Mouse (Mus musculus) left cerebral cortex, adult 8-10 months (tissue): ENCODE measurements around the gene Tatdn2. TPM values are rescaled to one million over a fixed set of nuclear protein-coding genes. Genes with fewer than 3 reads are reported as not detected.
A peak's percentile ranks its signal among the peaks of the same experiment; 100 is the strongest.

ENCODE experiments used
- DNase-seq, 2 experiments: peaks; one replicate each; pipeline ENCODE4 v3.0.0; 2022; ENCODE audit warnings: low spot score in 2 of 2
- total RNA-seq, 4 experiments: library from RNA; stranded (reverse); gene quantifications; 2 replicates each; pipeline ENCODE4 v1.2.4; 2022

Tatdn2 gene
- 10 to 100 TPM; 70.4 to 85.5 (median 78.8) TPM for total RNA-seq

DNA sequence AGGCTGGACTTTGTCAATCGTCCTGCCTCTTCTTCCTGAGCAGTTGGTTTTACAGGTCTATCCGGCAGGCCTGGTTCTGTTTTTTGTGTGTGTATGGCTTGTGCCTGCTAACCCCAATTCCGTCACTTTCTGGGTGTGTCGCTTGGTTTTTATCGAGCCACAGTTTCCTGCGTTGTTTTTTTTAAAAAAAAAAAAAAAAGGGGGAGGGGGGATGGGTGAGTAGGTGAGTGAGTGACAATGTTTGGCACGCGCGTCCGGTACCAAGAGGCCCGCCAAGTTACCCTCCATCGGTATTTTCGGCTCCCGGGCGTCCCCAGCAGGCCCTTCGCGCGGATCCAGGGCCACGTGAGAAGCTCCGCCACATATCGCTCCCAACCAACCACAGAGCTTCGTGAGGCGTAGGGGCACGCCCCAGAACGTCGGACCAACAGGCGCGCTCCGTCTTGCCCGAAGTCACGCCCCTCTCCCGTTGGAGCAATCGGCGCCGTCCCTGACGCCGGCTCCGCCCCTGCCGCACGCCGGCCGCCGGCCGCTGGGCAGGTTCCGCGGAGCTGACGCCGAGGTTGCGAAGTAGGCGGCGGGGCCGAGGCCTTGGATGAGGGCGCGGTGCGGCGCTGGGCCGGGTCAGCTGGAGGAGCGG is at the start of gene Tatdn2:
Gene Tatdn2 (plus strand): TSS at position 469 of the 640 bp plus-strand sequence.
- peak; percentile 86 to 97 for DNase-seq

DNA sequence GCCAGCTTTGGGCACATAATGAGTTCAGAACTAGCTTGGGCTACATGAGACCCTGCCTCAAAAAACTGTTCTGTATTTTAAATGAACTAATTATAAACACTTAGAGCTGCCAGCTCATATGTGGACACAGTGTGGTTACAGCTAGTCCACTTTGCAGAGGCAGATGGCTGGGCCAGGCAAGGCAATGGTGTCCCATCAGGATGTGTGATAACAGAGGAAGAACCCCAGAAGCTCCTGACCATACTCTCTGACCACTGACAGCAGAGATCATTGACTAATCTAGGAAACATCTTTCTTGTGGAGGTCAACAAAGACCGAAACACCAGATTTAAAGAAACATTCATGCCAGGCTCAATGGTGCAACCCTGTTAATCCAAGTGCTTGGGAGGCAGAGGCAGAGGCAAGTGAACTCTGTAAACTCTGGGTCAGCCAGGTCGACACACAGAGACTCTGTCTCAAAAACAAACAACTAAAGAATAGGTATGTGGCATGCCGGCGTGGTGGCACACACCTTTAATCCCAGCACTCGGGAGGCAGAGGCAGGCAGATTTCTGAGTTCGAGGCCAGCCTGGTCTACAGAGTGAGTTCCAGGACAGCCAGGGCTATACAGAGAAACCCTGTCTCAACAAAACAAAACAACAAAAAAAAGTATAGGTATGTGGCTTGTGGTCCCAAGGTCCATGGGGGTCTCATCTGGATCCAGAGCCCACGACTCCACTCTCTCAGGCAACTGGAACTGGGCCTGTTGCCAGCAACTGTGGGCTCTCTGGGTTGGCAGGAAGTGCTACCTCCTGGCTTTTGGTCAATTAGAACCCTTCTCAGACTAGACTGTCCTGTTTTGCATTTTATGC is 47.3 kb upstream of the Tatdn2 start:
- no peak for DNase-seq

DNA sequence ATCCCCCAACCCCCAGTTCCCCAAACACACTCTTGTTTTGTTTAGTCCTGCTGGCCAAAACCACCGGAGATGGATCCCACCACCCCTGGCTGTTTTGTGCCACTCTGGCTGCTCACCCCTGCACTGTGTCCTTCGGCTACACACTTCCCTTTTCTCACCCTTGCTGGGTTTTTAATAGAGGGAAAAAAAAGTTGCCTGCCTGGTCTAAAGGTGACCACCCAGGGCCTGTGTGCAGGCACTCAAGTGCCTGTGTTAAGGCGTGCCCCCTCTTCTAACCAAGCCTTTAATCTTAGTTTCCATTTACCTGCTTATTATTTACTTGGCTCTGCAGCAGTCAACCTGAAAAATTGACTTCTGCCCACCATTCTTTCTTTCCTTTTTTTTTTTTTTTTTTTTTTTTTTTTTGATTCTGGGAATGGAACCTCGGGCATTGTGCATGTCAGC is 46.6 kb upstream of the Tatdn2 start:
- no peak for DNase-seq

DNA sequence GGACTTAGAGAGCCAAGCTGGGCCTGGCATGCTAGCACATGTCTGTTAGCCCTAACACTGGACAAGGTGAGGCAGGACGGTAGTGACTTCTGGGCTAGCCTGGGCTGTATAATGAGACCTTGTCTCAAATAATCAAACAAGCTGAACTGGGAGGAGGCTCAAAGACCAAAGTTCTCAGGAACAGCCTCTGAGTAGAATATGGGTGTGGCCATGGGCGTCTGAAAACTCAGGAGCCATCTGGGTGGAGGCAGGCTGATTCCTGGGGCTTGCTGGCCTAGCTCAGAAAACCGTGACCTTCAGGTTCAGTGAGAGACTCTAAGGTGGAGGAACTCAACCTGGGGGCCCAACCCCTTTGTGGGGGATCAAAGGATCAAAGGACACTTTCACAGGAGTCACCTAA is 45.2 kb upstream of the Tatdn2 start:
- no peak for DNase-seq

DNA sequence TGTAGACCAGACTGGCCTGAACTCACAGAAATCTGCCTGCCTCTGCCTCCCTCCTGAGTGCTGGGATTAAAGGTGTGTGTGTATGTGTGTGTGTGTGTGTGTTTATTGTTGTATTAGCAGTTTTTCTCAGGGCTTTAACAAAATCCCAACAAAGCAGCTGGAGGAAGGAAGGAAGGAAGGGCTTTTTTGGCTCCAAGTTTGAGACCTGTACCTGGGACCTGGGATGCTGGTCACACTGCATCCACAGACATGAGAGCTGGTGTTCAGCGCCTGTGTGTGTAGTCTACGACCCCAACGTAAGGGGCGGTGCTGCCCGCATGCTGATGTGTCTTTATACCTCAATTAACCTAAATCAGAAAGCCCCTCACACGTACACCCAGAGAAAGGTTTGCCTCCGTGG is 43.3 kb upstream of the Tatdn2 start:
- no peak for DNase-seq

DNA sequence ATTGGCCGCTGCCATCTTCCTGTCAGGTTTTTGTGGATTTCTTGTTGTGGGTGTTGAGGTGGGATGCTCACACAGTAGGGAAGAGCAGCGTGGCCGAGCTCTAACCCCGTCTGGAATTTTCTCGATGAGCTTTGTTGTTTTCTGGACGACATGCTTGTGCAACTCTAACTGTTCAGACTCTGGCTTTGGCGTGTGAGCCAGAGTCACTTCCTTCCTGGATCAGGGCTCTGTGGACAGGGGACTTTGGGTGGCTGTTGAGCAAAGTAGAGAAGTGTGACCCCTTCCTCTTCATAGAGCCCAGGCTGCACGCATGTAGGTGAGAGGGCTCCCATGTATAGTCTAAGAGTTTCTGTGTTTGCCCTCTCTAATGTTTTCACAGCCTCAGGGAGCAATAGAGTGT is 42.7 kb upstream of the Tatdn2 start:
- DNase-seq, result no peak

DNA sequence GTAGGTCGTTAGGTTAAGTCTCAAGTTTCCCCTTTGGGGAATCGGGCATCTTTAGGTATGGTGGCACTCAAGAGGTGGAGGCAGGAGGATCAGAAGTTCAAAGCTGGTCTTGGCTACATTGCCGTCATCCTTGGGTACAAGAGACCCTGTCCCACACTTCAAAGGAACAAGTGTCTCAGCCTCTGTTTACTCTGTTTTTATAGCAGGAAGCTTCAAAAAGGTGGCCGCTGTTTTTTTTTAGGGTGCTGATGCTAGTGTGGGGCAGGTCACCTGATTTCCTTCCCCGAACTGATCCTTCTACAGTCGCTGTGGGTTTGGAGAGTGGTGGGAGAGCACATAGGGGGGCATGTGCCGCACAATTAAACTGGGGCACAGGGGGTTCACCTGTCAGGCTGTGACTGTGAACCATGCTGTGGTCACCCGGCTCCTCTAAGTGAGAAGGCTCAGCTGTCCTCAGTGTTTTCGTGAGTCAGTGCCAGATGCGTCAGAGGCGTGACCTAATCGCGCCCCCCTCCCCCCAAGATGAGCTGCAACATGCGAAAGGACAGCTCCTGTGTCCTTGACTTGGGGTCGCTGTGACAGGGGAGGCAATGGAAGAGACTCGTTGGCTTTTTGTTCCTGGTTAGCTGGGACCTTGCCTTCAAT is 42.0 kb upstream of the Tatdn2 start:
- DNase-seq, result no peak

DNA sequence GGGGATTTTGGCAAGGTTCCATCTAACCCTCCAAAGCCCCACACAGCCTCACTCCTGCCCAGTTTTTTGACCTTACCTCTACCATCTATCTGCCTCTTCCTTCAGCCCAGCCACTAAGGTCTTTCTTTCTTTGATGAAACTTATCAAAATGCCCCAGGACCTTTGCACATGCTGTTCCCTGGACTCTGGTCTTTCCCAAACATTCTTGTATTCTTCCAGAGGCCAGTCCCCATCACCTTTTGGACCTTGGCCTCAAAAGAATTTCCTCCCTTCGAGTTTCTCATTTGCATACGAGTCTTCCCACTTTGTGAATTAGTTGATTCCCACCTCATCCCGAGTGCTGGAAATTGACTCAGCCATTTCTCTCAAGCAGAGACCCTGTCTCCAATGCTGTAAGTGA is 41.4 kb upstream of the Tatdn2 start:
- no peak for DNase-seq

DNA sequence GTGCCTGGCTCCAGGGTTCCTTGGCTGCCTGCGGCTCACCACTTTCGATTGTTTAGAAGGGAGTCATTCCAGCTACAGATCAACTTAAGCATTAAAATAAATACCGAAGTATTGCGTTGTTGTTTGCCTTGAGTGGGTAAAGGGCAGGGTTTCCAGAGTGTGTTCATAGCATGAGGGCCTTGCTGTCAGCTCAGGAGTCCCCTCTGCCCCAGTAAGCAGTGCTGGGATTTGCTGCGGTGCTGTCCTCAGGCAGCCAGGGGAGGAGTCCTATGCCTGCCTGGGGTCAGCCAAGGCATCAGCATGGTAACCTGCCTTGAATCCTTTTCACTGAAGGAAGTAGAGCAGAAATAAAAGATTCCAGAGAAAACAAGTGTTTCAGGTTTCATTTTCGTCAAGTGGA is 40.0 kb upstream of the Tatdn2 start:
- no peak for DNase-seq

DNA sequence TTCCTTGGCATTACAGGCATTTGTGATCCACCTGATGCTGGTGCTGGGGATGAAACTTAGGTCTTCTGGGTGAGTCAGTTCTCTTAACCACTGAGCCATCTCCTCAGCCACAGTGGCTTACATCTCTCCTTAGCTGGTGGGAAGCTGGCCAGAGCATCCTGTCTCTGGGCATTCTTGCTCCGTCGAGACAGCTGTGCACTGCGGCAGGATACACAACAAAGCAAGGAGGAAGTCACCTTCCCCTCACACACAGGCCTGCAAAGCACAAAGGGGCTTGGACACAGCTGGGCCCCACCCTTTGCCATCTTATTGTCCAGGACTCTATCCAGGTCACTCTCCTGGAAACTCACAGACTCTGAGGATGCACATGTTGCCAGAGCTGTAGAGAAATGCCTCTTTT is 38.6 kb upstream of the Tatdn2 start:
- DNase-seq, result no peak

DNA sequence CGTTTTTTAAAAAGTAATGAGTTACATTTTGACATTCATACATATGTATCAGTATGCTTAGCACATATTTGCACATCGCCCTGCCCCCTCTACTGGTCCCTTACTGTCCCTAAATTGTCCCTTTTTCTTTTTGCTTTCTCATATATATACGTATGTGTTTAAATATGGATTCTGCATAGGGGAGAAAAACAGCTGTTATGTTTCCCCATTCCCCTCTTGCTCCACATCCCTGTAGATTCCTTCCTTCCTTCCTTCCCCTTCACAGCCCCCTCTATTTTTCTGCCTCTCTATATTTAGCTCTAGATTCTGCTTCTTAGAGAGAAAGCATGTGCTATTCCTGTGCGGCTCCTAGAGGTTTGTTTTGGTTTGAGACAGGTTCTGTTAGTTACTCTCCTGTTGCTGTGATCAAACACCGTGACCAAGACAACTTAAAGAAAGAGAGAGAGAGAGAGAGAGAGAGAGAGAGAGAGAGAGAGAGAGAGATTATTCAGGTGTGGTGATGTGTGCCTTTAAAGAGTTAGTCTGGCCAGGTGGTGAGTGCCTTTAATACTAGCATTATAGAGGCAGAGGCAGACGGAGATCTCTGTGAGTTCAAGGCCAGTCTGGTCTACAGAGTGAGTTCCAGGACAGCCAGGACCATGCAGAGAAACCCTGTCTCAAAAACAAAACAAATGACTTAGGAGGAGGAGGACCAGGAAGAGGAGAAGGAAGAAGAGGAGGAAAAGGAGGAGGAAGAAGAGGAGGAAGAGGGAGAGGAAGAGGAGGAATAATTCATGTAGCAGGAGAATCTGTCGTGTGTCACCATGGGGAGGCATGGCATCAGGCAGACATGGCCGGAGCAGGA is 37.0 kb upstream of the Tatdn2 start:
- DNase-seq, result no peak

DNA sequence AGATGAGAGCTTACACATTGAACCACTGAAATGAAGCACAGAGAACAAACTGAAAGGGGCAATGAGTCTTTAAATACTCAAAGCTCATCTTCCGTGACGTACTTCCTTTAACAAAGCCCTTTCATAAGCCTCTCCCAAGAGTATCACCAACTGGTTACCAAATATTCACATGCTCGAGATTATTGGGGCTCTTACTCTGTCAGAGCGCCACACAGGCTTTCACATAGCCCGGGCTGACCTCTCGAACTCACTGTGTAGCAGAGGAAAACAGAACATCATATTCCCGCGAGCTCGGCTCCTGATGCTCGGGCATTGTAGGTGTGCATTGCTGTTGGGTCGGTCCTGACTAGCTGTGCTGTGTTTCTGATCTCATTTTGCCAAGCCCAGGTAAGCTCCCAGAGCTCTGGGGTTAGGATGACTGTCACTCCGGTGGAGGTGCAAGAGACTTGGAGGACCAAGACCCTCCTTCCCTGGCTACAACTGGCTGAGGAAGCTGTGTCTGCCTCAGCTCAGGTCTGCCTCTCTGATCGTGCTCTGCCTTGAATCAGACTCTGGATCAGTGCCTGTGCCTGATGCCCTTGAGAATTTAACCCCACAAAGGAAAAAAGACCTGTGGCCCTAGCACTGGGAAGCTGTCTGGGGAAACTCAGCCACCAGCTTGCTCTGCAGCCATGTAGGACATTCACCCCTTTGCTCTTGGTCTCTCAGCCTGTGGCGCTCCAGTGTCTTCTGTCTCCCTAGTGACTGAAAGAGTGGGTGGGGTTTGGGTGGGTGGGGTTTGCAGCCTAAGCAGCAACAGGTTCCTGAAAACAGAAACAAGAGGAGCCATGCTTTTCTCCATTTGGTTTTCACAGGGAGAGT is 36.1 kb upstream of the Tatdn2 start:
- DNase-seq, result no peak

DNA sequence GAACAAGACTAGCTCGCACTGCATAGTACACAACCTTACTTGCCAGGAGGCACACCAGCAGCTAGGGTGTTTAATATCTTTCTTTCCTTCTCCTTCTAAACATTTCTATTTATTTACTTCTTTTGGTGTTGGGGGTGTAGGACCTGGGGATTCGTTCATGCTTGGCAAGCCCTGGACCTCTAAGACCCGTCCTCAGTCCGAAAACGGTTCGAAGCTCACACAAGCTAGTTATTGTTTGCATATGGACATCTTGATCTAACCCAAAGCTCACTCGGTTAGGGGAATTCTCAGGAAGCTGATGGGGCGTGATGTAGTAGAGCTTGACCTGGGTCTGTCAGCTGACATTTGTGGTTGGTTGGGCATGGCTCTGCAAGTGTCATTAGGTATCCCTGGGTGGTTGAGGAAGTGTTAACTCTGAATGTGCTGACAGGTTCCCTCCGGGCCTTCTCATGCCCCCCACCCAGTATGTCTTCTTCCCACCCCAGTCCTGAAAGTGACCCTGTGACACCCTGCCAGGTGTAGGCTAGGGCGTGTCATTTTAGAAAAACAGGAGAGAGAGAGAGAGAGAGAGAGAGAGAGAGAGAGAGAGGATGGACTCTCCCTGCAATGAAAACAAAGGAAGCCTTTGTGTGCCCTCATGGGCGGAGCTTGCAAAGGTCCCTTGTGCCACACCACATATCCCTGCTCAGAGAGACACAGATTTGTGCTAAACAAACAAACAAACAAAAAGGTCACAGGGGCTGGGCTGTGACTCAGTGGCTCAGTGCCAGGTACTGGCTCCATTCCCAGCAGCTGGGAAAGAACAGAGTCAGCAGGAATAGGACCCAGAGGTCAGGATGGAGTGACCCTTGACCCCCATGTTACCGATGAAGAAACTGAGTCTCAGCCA is 35.3 kb upstream of the Tatdn2 start:
- DNase-seq, result peak in 1 of 2 experiments; percentile 27

DNA sequence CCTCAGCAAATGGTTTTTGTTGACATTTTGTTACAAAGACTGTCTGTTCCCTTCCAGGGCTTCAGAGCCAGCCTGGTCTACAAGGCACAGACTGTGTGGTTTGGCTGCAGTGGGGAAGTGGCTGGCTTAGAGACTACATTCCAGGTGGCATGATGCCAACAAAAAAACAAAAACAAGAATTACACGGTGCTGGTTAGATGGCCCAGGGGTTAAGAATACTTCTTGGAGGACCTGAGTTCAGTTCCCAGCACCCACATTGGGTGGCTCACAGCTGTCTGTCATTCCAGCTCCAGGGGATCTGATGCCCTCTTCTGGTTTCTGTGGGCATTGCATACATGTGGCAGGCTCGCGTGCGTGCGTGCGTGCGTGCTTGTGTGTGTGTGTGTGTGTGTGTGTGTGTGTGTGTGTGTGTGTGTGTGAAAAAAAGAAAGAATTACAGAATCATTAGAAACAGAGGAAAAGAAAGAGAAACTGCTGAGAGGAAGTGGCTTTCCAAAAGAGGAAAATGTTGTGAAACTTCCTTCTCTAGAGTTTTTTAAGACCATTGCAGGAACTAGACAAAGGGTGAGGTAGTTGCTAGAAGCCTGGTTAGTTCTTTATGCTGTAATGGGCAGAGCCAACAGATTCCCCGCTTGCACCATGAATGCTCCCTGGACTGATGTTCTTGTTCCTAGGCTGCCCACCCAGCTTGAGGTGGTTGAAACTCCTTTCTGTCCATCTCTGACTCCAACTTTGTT is 33.7 kb upstream of the Tatdn2 start:
- DNase-seq, result no peak

DNA sequence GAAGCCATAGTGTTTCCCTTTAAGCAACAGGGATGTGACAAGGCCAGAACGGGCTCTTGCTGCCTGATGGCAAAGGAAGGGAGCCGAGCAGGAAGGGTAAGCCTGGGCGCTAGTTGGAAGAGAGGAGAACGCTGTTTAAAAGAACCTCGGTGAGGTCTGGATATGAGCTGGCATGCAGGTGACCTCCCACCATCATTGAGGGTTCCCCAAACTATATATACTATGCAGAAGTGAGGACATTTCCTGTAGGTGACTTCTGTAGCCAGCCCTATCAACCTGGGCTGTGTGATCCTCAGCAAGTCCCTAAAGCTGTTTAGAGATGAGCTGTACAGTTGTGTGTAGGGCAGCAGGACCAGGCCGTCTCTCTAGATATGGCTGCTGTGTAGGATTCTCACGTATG is 32.5 kb upstream of the Tatdn2 start:
- no peak for DNase-seq

DNA sequence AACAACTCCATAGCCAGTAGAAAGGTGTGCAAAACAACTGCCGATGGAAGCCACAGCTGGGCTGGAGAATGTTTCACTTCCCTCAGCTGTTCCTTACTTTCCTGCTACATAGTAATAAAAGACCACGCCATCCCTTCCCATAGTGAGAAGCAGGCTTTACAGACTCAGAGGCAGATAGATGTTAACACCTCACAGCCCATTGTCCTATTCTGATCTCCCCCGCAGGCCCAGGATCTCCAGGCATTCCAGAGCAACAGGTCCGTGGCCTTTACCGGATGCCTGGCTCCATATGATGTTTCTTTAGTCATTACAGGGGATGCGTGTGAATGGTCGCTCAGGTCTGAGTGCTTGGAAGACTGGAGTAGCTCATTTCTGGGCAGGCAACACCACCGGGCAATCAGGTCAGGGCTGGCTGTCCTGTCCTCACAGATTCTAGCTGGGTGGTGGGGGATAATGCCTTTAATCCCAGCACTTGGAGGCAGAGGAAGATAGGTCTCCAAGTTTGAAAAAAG is 29.2 kb upstream of the Tatdn2 start:
- DNase-seq, result no peak

DNA sequence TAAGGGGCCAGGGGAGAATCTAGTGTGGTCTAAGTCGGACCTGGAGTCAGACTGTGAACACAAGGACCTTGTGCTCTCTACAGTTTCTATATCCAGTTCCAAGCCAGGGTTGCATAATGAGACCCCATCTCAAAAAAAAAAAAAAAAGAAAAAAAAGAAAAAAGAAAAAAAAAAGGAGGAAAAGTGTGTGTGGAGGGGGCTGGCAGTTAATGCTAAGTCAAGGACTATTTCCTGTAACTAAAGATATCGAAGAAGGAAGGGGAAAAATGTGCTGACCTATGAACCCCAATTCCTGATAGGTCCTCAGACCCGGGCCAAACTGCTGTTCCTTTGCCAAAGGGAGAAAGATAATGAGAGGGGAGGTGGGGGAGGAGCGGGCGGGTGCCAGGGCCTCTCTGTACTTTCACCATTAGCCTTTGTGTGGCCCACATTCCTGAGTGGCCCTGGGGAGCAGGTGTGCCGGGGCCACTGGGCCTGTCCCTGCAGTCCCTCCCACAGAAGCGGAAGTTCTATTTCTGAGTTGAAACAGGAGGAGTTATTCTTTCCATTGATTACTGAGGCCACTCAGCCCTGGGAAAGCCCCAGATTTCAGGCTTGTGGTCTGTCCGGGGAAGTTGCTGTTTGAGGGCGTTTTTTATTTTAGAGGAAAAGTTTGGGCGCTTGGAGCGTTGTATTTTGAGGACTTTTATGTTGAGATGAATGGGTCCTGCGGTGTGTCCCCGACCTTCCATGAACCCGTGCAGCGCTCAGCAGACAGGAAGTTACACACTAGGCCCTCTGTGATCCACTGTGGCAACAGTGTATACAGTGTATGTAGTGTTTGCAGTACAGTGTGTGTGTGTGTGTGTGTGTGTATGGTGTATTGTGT is 28.3 kb upstream of the Tatdn2 start:
- DNase-seq, result no peak

DNA sequence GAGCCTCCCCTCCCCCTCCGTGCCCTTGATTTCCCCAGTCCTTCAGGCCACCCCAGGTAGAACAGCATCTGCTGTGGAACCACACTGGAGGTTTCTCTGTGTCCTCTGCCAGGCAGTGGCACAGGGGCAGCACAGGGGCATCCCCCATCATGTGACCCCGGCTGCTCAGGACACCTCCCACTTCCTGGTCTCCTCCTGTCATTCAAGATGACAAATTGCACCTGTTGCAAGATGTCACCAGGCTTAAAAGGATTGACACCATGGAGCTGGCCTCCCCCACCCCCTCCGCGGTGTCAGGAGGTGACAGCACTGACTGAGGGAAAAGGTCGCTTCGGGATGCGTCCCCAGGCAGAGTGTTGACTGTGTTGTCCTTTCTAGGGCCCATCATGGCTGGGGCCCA is 27.0 kb upstream of the Tatdn2 start:
- DNase-seq, result no peak
